Mouse (Mus musculus) adrenal gland, adult 8-10 months (tissue): ENCODE measurements at regions not wholly inside any gene's neighbourhood (a gene's known extent, or its start where the extent isn't known, plus 50 kb on each side); places are given as distances from the start of the nearest gene placed in this dataset.
A peak's percentile ranks its signal among the peaks of the same experiment; 100 is the strongest.
"Not testable (repeated sequence)": the region's sequence is repeated elsewhere in the genome, so short reads cannot be mapped to it uniquely, and the experiment has no call there.

Experiments
- DNase-seq: peaks from one replicate; pipeline ENCODE4 v3.0.0; 2022

GRCm38 (mm10) chr8:20495542-20495941 lies 119.2 kb upstream of the Gm21119 start:
- not testable (repeated sequence) for DNase-seq

- DNase-seq = not testable (repeated sequence)
Observed at GRCm38 (mm10) chr8:20513920-20514319, 100.8 kb upstream of the Gm21119 start.

DNA sequence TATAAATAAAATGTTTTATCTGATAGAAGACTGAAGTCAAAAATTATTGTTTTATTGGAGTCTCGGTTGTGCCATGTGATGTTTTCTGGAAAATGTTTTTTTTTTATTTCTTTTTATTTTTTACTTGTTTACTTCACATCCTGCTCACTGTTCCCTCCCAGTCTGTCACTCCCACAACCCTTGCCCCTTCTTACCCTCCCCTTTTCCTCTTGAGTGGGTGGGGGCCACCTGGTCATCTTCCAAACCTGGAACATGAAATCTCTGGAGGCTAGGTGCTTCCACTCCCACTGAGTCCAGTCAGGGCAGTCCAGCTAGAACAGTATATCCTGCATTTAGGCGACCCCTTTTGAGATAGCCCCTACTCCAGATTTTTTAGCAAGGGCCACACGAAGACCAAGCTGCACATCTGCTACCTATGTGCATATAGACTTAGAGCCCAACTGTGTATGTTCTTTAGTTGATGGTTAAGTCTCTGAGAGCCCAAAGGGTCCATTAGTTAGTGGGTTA lies 98.3 kb upstream of the Gm21119 start:
- not testable (repeated sequence) for DNase-seq

- not testable (repeated sequence) for DNase-seq
Observed at GRCm38 (mm10) chr8:20517551-20517950, 97.2 kb upstream of the Gm21119 start.

DNA sequence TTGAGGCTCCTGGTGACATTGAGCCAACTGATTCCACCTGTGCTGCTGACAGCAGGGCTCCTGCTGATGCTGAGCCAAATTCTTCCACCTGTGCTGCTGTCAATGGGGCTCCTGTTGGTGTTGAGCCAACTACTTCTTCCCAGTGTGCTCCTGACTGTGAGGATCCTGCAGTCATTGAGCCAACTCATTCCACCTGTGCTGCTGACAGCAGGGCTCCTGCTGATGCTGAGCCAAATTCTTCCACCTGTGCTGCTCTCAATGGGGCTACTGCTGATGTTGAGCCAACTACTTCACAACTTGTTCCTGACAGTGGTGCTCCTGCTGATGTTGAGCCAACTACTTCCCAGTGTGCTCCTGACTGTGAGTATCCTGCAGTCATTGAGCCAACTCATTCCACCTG lies 90.2 kb upstream of the Gm21119 start:
- not testable (repeated sequence) for DNase-seq

DNA sequence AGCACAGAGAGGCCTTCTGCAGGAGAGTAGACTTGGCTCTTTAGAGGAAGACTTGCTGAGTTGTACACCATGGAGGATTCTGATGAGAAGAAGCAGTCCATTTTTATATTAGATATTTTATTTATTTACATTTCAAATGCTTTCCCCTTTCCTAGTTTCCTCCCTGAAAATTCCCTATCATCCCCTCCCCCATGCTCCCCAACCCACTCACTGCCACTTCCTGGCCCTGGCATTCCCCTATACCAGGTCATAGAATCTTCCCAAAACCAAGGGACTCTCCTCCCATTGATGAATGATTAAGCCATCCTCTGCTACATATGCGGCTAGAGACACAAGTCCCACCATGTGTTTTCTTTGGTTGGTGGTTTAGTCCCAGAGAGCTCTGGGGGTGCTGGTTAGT lies 85.7 kb upstream of the Gm21119 start:
- not testable (repeated sequence) for DNase-seq

GRCm38 (mm10) chr8:20539031-20539430 lies 75.7 kb upstream of the Gm21119 start:
- DNase-seq = not testable (repeated sequence)

DNA sequence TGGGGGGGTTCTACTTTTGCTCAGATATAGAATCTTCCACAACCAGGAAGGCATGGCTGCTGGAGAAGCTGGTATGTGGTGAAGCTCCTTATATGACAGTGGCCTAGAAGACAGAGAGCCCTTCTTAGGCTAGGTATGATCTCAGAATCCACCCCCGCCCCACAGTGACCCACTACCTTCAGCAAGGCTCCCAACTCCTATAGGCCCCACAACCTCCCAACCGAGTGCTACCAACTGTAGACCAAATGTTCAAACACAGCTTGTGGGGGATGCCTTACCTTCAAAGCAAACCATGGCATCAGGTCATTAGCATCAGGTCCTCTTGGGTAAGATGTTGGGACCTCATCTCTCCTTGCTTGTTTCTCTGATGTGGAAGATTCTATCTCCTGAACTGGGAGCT lies 70.6 kb upstream of the Gm21119 start:
- not testable (repeated sequence) for DNase-seq

GRCm38 (mm10) chr8:20545347-20545746 lies 69.4 kb upstream of the Gm21119 start:
- not testable (repeated sequence) for DNase-seq

DNA sequence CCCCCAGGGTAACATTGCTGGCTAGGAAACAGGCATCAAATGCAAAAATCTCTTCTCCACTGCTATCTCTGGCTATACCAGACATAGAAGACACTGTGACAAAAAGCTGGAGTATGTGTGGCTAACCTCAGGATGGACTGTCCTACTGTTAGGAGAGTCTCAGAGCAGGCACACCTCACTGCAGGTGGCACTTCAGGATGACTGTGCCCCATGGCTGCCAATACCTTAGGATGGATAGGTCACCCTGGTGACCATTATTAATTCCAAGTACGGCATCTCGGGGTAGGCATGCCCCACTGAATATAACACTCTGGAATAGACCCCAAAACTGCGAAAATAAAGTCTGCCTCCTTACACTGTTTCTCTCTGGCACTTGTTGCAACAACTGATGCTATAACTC lies 68.3 kb upstream of the Gm21119 start:
- DNase-seq = not testable (repeated sequence)

DNA sequence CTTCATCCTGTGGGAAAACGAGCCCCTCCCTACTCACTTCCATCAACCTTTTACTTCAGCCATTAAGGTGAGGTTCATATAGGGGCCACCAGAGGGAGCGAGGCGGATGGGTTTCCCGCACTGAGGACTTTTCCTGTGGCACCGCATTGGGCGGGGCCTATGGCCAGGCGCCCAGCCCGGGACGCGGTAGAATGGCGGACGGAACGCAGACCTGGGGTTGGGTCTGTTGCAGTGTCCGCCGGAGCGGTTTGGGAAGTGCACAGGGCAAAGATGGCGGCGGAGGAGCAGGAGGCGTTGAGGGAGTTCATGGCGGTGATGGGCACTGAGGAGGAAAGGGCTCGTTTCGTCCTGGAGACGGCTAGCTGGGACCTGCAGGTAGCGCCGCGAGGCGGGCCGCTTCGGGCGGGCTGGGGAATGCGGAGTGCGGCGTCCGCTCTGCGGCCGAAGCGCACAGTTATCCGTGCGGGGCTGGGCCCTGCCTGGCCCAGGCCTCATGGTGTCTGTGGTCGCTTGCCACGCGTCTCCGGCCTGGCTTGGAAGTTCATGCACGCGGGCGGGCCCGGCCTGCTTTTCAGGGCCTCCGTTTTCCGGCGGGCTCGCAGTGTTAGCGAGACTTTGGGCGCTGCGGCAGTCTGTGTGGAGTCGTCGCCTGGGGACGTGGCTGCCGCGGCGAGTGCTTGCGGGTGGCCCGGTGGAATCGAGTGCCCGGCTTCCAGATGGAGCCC lies 64.5 kb upstream of the Gm21119 start:
- DNase-seq = peak; percentile 98

- DNase-seq = not testable (repeated sequence)
Observed at GRCm38 (mm10) chr8:20556501-20557181, 58.1 kb upstream of the Gm21119 start.

DNA sequence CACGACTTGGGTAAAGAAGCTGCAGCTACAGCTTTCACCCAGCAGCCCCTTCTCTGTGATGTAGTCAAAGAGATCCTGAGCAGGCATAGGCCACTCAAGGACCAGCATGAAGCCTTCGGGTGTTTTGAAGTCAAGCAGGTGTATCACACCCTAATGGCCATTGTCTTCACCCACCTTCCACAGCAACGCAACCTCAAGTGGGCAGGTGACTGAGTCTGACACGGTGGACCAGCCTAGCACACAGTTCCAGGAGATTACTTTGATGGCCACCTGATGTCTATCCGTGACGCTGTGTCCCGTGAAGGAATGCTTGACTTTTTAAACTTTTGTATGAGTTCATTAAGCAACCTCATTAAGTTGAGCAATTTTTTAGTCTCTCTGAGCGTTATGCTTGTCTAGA lies 57.5 kb upstream of the Gm21119 start:
- DNase-seq = not testable (repeated sequence)

- peak; percentile 15 for DNase-seq
Observed at GRCm38 (mm10) chr8:20557609-20558008, 57.1 kb upstream of the Gm21119 start.
